Mouse (Mus musculus): ENCODE measurements at regions not wholly inside any gene's neighbourhood (a gene's known extent, or its start where the extent isn't known, plus 50 kb on each side); places are given as distances from the start of the nearest gene placed in this dataset.
A peak's percentile ranks its signal among the peaks of the same experiment; 100 is the strongest.

GRCm38 (mm10) chr12:98106789-98107684 is 152.2 kb downstream of the Galc start:
- WGBS = 48% methylated on average over 10 of the region's 10 CpGs
- DNase-seq (ENCODE audit: low spot score) (no peak), ATAC-seq (ENCODE audit: low FRiP score) (no peak)
- H3K4me2 ChIP-seq (ENCODE audit: low read depth, low read length, poor library complexity, severe bottlenecking) = no peak overlapping the region
- no peaks in the 10 kb centered on the region for H3K9me3 ChIP-seq (ENCODE audit: low read length)
- H3K9ac ChIP-seq (replicated peaks; ENCODE audit: low read length, poor library complexity, severe bottlenecking) = no peak overlapping the region
- H3K27me3 ChIP-seq (ENCODE audit: insufficient read depth, low read length) = no peaks in the 10 kb centered on the region
- H3K27ac ChIP-seq (ENCODE audit: low read depth, low read length) = no peak overlapping the region
- H3K4me1 ChIP-seq (ENCODE audit: insufficient read depth, low read length) = no peaks in the 10 kb centered on the region
- no peak overlapping the region for H3K4me3 ChIP-seq (ENCODE audit: low read depth, low read length)
- no peaks in the 10 kb centered on the region for H3K36me3 ChIP-seq (ENCODE audit: insufficient read depth, low read length)
- TF ChIP-seq CTCF (IDR thresholded peaks at IDR 0.05) = no peak

GRCm38 (mm10) chr12:98106151-98106788 is 153.0 kb downstream of the Galc start:
- H3K4me3 ChIP-seq (ENCODE audit: low read depth, low read length) = no peak overlapping the region
- WGBS = 35% methylated on average over 3 of the region's 3 CpGs
- peak; percentile 51 for DNase-seq (ENCODE audit: low spot score)
- no peaks in the 10 kb centered on the region for H3K4me1 ChIP-seq (ENCODE audit: insufficient read depth, low read length)
- no peak overlapping the region for H3K9ac ChIP-seq (replicated peaks; ENCODE audit: low read length, poor library complexity, severe bottlenecking)
- H3K36me3 ChIP-seq (ENCODE audit: insufficient read depth, low read length) = no peaks in the 10 kb centered on the region
- no peak for TF ChIP-seq CTCF (IDR thresholded peaks at IDR 0.05)
- no peaks in the 10 kb centered on the region for H3K27me3 ChIP-seq (ENCODE audit: insufficient read depth, low read length)
- ATAC-seq (ENCODE audit: low FRiP score) = no peak
- no peak overlapping the region for H3K4me2 ChIP-seq (ENCODE audit: low read depth, low read length, poor library complexity, severe bottlenecking)
- H3K9me3 ChIP-seq (ENCODE audit: low read length) = no peaks in the 10 kb centered on the region
- no peak overlapping the region for H3K27ac ChIP-seq (ENCODE audit: low read depth, low read length)

GRCm38 (mm10) chr12:98105749-98106148 is 153.5 kb downstream of the Galc start:
- Histone ChIP-seq H3K36me3 (ENCODE audit: insufficient read depth, low read length) (no peaks in the 10 kb centered on the region), H3K27ac (ENCODE audit: low read depth, low read length) (no peak overlapping the region), H3K9me3 (ENCODE audit: low read length) (no peaks in the 10 kb centered on the region), H3K4me3 (ENCODE audit: low read depth, low read length) (no peak overlapping the region), H3K4me2 (ENCODE audit: low read depth, low read length, poor library complexity, severe bottlenecking) (no peak overlapping the region), H3K27me3 (ENCODE audit: insufficient read depth, low read length) (no peaks in the 10 kb centered on the region), H3K4me1 (ENCODE audit: insufficient read depth, low read length) (no peaks in the 10 kb centered on the region), H3K9ac (replicated peaks; ENCODE audit: low read length, poor library complexity, severe bottlenecking) (no peak overlapping the region)
- ATAC-seq (ENCODE audit: low FRiP score) (no peak), DNase-seq (ENCODE audit: low spot score) (no peak)
- no peak for TF ChIP-seq CTCF (IDR thresholded peaks at IDR 0.05)

GRCm38 (mm10) chr12:98090171-98090570 is 169.1 kb downstream of the Galc start:
- Histone ChIP-seq H3K4me1 (ENCODE audit: insufficient read depth, low read length) (no peaks in the 10 kb centered on the region), H3K27ac (ENCODE audit: low read depth, low read length) (no peak overlapping the region), H3K36me3 (ENCODE audit: insufficient read depth, low read length) (no peaks in the 10 kb centered on the region), H3K9ac (replicated peaks; ENCODE audit: low read length, poor library complexity, severe bottlenecking) (no peak overlapping the region), H3K9me3 (ENCODE audit: low read length) (no peaks in the 10 kb centered on the region), H3K27me3 (ENCODE audit: insufficient read depth, low read length) (no peaks in the 10 kb centered on the region), H3K4me2 (ENCODE audit: low read depth, low read length, poor library complexity, severe bottlenecking) (no peak overlapping the region), H3K4me3 (ENCODE audit: low read depth, low read length) (no peak overlapping the region)
- WGBS = 55% methylated on average over 5 of the region's 5 CpGs
- no peak for ATAC-seq (ENCODE audit: low FRiP score)
- TF ChIP-seq CTCF (IDR thresholded peaks at IDR 0.05) = no peak
- DNase-seq (ENCODE audit: low spot score) = no peak

DNA sequence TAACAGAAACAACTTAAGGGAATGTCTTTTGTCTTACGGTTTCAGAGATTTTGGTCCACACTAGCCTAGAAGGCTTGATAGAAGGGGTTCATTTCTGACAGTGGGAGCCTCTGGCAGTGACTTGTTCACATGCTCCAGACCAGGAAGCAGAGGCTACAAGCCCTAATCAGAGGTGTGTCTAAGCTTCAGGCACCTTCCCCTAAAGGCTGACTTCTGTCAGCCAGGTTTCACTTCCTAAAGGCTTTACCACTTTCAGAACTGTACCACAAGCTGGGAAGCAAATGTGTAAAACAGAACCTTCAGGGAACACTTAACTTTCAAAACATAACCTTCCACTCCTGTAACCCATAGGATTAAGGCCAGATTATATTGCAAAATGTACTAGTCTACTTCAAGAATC is 180.9 kb downstream of the Galc start:
- Histone ChIP-seq H3K4me2 (ENCODE audit: low read depth, low read length, poor library complexity, severe bottlenecking) (no peak overlapping the region), H3K4me3 (ENCODE audit: low read depth, low read length) (no peak overlapping the region), H3K27ac (ENCODE audit: low read depth, low read length) (no peak overlapping the region), H3K9ac (replicated peaks; ENCODE audit: low read length, poor library complexity, severe bottlenecking) (no peak overlapping the region), H3K36me3 (ENCODE audit: insufficient read depth, low read length) (no peaks in the 10 kb centered on the region), H3K4me1 (ENCODE audit: insufficient read depth, low read length) (no peaks in the 10 kb centered on the region), H3K9me3 (ENCODE audit: low read length) (no peaks in the 10 kb centered on the region), H3K27me3 (ENCODE audit: insufficient read depth, low read length) (no peaks in the 10 kb centered on the region)
- DNase-seq (ENCODE audit: low spot score) = no peak
- no peak for TF ChIP-seq CTCF (IDR thresholded peaks at IDR 0.05)
- no peak for ATAC-seq (ENCODE audit: low FRiP score)
- 97% methylated on average over 1 of the region's 1 CpGs for WGBS

GRCm38 (mm10) chr12:98075580-98075979 is 183.7 kb downstream of the Galc start:
- Histone ChIP-seq H3K9me3 (ENCODE audit: low read length) (no peaks in the 10 kb centered on the region), H3K27me3 (ENCODE audit: insufficient read depth, low read length) (no peaks in the 10 kb centered on the region), H3K4me2 (ENCODE audit: low read depth, low read length, poor library complexity, severe bottlenecking) (no peak overlapping the region), H3K9ac (replicated peaks; ENCODE audit: low read length, poor library complexity, severe bottlenecking) (no peak overlapping the region), H3K27ac (ENCODE audit: low read depth, low read length) (no peak overlapping the region), H3K4me1 (ENCODE audit: insufficient read depth, low read length) (no peaks in the 10 kb centered on the region), H3K4me3 (ENCODE audit: low read depth, low read length) (no peak overlapping the region), H3K36me3 (ENCODE audit: insufficient read depth, low read length) (no peaks in the 10 kb centered on the region)
- DNase-seq (ENCODE audit: low spot score) (no peak), ATAC-seq (ENCODE audit: low FRiP score) (no peak)
- 93% methylated on average over 2 of the region's 2 CpGs for WGBS
- no peak for TF ChIP-seq CTCF (IDR thresholded peaks at IDR 0.05)
